9 mouse cellular contexts compared by ENCODE assay signal in genomic region chr5:37298370-37298769, GRCm38 (mm10). TPM values are rescaled to one million over a fixed set of nuclear protein-coding genes. Genes with fewer than 3 reads are reported as not detected.
DNase-seq lines count a peak whose midpoint lies in the region; ATAC-seq and TF ChIP-seq lines count a peak whose summit lies in the region.
"Had no signal": no experiment of that assay in that cellular context is flagged by ENCODE, and none has a peak within 500 bp of the region (broad histone marks: within the 10 kb centered on the region; RNA-seq: fewer than 3 reads in every experiment).

No protein-coding gene starts in this region.

- no peak for TF ChIP-seq POLR2A in lung, adult 2 months (IDR thresholded peaks at IDR 0.05; ENCODE audit: borderline replicate concordance, extremely low read depth, low read depth, low read length)

- peak; percentile 30 for DNase-seq in forebrain, embryonic 10.5 days (ENCODE audit: extremely low spot score, low spot score)
- peak; percentile 13 for DNase-seq in lung, adult 2 months
- no peak for DNase-seq in lung, postnatal 25 days (ENCODE audit: low spot score)
- DNase-seq in adrenal gland, postnatal 10 days, result peak; percentile 62
- peak; percentile 63 for DNase-seq in midbrain, postnatal 0 days (ENCODE audit: low spot score)
- no peak for DNase-seq in right cerebral cortex, adult 2 months (ENCODE audit: low spot score in 2 of 2)

- WGBS in forebrain, embryonic 10.5 days, result 29% methylated on average over 7 of the region's 7 CpGs
- 24% methylated on average over 7 of the region's 7 CpGs for WGBS in forebrain, embryonic 16.5 days
- 20% methylated on average over 7 of the region's 7 CpGs for WGBS in lung, adult 2 months
- WGBS in forebrain, embryonic 13.5 days, result 27% methylated on average over 7 of the region's 7 CpGs
- 22% methylated on average over 7 of the region's 7 CpGs for WGBS in midbrain, postnatal 0 days

- no peak overlapping the region for H3K4me3 ChIP-seq in forebrain, embryonic 10.5 days
- H3K4me3 ChIP-seq in forebrain, embryonic 16.5 days (replicated peaks; ENCODE audit: low read length), result no peak overlapping the region
- no peak overlapping the region for H3K4me3 ChIP-seq in lung, adult 2 months (replicated peaks; ENCODE audit: extremely low read depth, low read depth, low read length)
- no peak overlapping the region for H3K4me3 ChIP-seq in forebrain, embryonic 13.5 days
- no peak overlapping the region for H3K4me3 ChIP-seq in midbrain, postnatal 0 days (ENCODE audit: low read depth, low read length)
- H3K4me3 ChIP-seq: limb, embryonic 13.5 days had no signal

- H3K36me3 ChIP-seq in forebrain, embryonic 10.5 days (replicated peaks), result peaks cover 37% of the 10 kb centered on the region
- H3K36me3 ChIP-seq in forebrain, embryonic 16.5 days (ENCODE audit: control insufficient read depth, insufficient read depth), result no peaks in the 10 kb centered on the region
- peaks cover 13% of the 10 kb centered on the region; the same call in 1 of the 2 replicates for H3K36me3 ChIP-seq in forebrain, embryonic 13.5 days (ENCODE audit: poor library complexity, severe bottlenecking)
- 0 out of 2 replicates have a peak, but pooled peaks cover 2% of the 10 kb centered on the region for H3K36me3 ChIP-seq in midbrain, postnatal 0 days (ENCODE audit: insufficient read depth, low read length)

- H3K9me3 ChIP-seq in forebrain, embryonic 10.5 days, result no peaks in the 10 kb centered on the region
- no peaks in the 10 kb centered on the region for H3K9me3 ChIP-seq in forebrain, embryonic 16.5 days (ENCODE audit: control insufficient read depth, low read length)
- no peaks in the 10 kb centered on the region for H3K9me3 ChIP-seq in forebrain, embryonic 13.5 days (replicated peaks)
- no peaks in the 10 kb centered on the region for H3K9me3 ChIP-seq in midbrain, postnatal 0 days (ENCODE audit: low read length)
- H3K9me3 ChIP-seq: limb, embryonic 13.5 days had no signal

- no peak overlapping the region for H3K27ac ChIP-seq in forebrain, embryonic 10.5 days
- H3K27ac ChIP-seq in forebrain, embryonic 16.5 days (ENCODE audit: low read length), result no peak overlapping the region
- no peak overlapping the region for H3K27ac ChIP-seq in forebrain, embryonic 13.5 days
- H3K27ac ChIP-seq in midbrain, postnatal 0 days (ENCODE audit: low read depth, low read length), result no peak overlapping the region
- H3K27ac ChIP-seq: limb, embryonic 13.5 days had no signal

- no peak for ATAC-seq in forebrain, embryonic 16.5 days
- ATAC-seq in forebrain, embryonic 13.5 days, result 0 out of 2 replicates have a peak, but pooled peaks have one; percentile 31
- ATAC-seq in midbrain, postnatal 0 days (ENCODE audit: low FRiP score), result no peak

- H3K9ac ChIP-seq in forebrain, embryonic 16.5 days (replicated peaks; ENCODE audit: low read depth, low read length), result no peak overlapping the region
- H3K9ac ChIP-seq in forebrain, embryonic 13.5 days, result no peak overlapping the region
- H3K9ac ChIP-seq in midbrain, postnatal 0 days (replicated peaks; ENCODE audit: low read length, poor library complexity, severe bottlenecking), result no peak overlapping the region
- H3K9ac ChIP-seq: limb, embryonic 13.5 days had no signal

- no peaks in the 10 kb centered on the region for H3K4me1 ChIP-seq in forebrain, embryonic 10.5 days
- peaks cover 6% of the 10 kb centered on the region for H3K4me1 ChIP-seq in forebrain, embryonic 16.5 days (replicated peaks; ENCODE audit: control insufficient read depth, insufficient read depth, low read length)
- no peaks in the 10 kb centered on the region for H3K4me1 ChIP-seq in lung, adult 2 months (ENCODE audit: control insufficient read depth, insufficient read depth, low read length)
- H3K4me1 ChIP-seq in forebrain, embryonic 13.5 days, result no peaks in the 10 kb centered on the region
- no peaks in the 10 kb centered on the region for H3K4me1 ChIP-seq in midbrain, postnatal 0 days (ENCODE audit: insufficient read depth, low read length)
- H3K4me1 ChIP-seq: limb, embryonic 13.5 days had no signal

- peak; percentile 87 for TF ChIP-seq CTCF in lung, adult 2 months (IDR thresholded peaks at IDR 0.05; ENCODE audit: insufficient read depth, low read length)
- peak; percentile 95 for TF ChIP-seq CTCF in midbrain, postnatal 0 days (IDR thresholded peaks at IDR 0.05)

- H3K27me3 ChIP-seq in forebrain, embryonic 10.5 days (ENCODE audit: poor library complexity, severe bottlenecking), result no peaks in the 10 kb centered on the region
- no peaks in the 10 kb centered on the region for H3K27me3 ChIP-seq in forebrain, embryonic 16.5 days (replicated peaks; ENCODE audit: control insufficient read depth, insufficient read depth, low read length)
- no peaks in the 10 kb centered on the region for H3K27me3 ChIP-seq in forebrain, embryonic 13.5 days
- no peaks in the 10 kb centered on the region for H3K27me3 ChIP-seq in midbrain, postnatal 0 days (ENCODE audit: insufficient read depth, low read length)
- H3K27me3 ChIP-seq: limb, embryonic 13.5 days had no signal

- H3K4me2 ChIP-seq in forebrain, embryonic 16.5 days (ENCODE audit: low read length), result no peak overlapping the region
- H3K4me2 ChIP-seq in forebrain, embryonic 13.5 days, result no peak overlapping the region
- H3K4me2 ChIP-seq in midbrain, postnatal 0 days (ENCODE audit: low read depth, low read length, poor library complexity, severe bottlenecking), result no peak overlapping the region
- H3K4me2 ChIP-seq: limb, embryonic 13.5 days had no signal

RNA-seq across cellular contexts. Expression of gene Evc, which starts 38.3 kb away (rescaled TPM):
- 28.8 and 31.5 TPM in 2 replicates for polyA plus RNA-seq in forebrain, embryonic 10.5 days (2016; fragmentation: Nextera tagmentation; extraction: Ambion mirVana)
- 6.2 and 7.0 TPM in 2 replicates for polyA plus RNA-seq in forebrain, embryonic 16.5 days (2015; fragmentation: Nextera tagmentation; extraction: Ambion mirVana)
- 11.0 and 11.8 TPM in 2 replicates for polyA plus RNA-seq in lung, adult 2 months (2012; rRNA removed)
- total RNA-seq in adrenal gland, postnatal 10 days (2021), result 10 to 100 TPM; 10.3 to 16.0 TPM
- polyA plus RNA-seq in forebrain, embryonic 13.5 days (2015; fragmentation: Nextera tagmentation; extraction: Ambion mirVana), result 10.4 and 13.1 TPM in 2 replicates
- 8.2 and 8.3 TPM in 2 replicates for total RNA-seq in midbrain, postnatal 0 days (2014; rRNA removed)
- polyA plus RNA-seq in midbrain, postnatal 0 days (2015; fragmentation: Nextera tagmentation; extraction: Ambion mirVana), result 2.7 and 2.8 TPM in 2 replicates

RNA-seq across cellular contexts. Expression of gene Evc2, which starts 39.9 kb away (rescaled TPM):
- 20.1 and 22.3 TPM in 2 replicates for polyA plus RNA-seq in forebrain, embryonic 10.5 days (2016; fragmentation: Nextera tagmentation; extraction: Ambion mirVana)
- 6.4 and 7.2 TPM in 2 replicates for polyA plus RNA-seq in forebrain, embryonic 16.5 days (2015; fragmentation: Nextera tagmentation; extraction: Ambion mirVana)
- polyA plus RNA-seq in lung, adult 2 months (2012; rRNA removed), result 14.2 and 15.2 TPM in 2 replicates
- total RNA-seq in adrenal gland, postnatal 10 days (2021), result 10 to 100 TPM; 10.9 to 15.3 TPM
- 7.5 and 8.3 TPM in 2 replicates for polyA plus RNA-seq in forebrain, embryonic 13.5 days (2015; fragmentation: Nextera tagmentation; extraction: Ambion mirVana)
- total RNA-seq in midbrain, postnatal 0 days (2014; rRNA removed), result 3.6 and 6.7 TPM in 2 replicates
- polyA plus RNA-seq in midbrain, postnatal 0 days (2015; fragmentation: Nextera tagmentation; extraction: Ambion mirVana), result 4.2 and 5.5 TPM in 2 replicates

RNA-seq across cellular contexts. Expression of gene Crmp1, which starts 56.6 kb away (rescaled TPM):
- polyA plus RNA-seq in forebrain, embryonic 10.5 days (2016; fragmentation: Nextera tagmentation; extraction: Ambion mirVana), result 96.5 and 106 TPM in 2 replicates
- 915 and 954 TPM in 2 replicates for polyA plus RNA-seq in forebrain, embryonic 16.5 days (2015; fragmentation: Nextera tagmentation; extraction: Ambion mirVana)
- 0.50 and 0.83 TPM in 2 replicates for polyA plus RNA-seq in lung, adult 2 months (2012; rRNA removed)
- 10 to 100 TPM; 11.1 to 19.5 TPM for total RNA-seq in adrenal gland, postnatal 10 days (2021)
- 474 and 511 TPM in 2 replicates for polyA plus RNA-seq in forebrain, embryonic 13.5 days (2015; fragmentation: Nextera tagmentation; extraction: Ambion mirVana)
- total RNA-seq in midbrain, postnatal 0 days (2014; rRNA removed), result 954 and 1,050 TPM in 2 replicates
- 851 and 872 TPM in 2 replicates for polyA plus RNA-seq in midbrain, postnatal 0 days (2015; fragmentation: Nextera tagmentation; extraction: Ambion mirVana)

Comparison
In these comparisons a context has a peak if more than half of its experiments do, and no peak if none do; other contexts are left out.
1. DNase-seq: peak in forebrain, embryonic 10.5 days (single experiment), lung, adult 2 months (single experiment), adrenal gland, postnatal 10 days (single experiment) and midbrain, postnatal 0 days (single experiment); none in lung, postnatal 25 days (single experiment) and right cerebral cortex, adult 2 months (0 of 2).
2. RNA of gene Crmp1, which starts 56.6 kb away (polyA plus RNA-seq): 915 to 954 TPM in forebrain, embryonic 16.5 days, 851 to 872 TPM in midbrain, postnatal 0 days, 474 to 511 TPM in forebrain, embryonic 13.5 days and 96.5 to 106 TPM in forebrain, embryonic 10.5 days; 0.50 to 0.83 TPM in lung, adult 2 months; every median in the first group is over 10 times any median in the second.